Mouse (Mus musculus): ENCODE results near the gene Sh3rf1. TPM values are rescaled to one million over a fixed set of nuclear protein-coding genes. Genes with fewer than 3 reads are reported as not detected.

Sh3rf1 gene
- polyA plus RNA-seq, 1 experiment: 13.8 TPM

DNA sequence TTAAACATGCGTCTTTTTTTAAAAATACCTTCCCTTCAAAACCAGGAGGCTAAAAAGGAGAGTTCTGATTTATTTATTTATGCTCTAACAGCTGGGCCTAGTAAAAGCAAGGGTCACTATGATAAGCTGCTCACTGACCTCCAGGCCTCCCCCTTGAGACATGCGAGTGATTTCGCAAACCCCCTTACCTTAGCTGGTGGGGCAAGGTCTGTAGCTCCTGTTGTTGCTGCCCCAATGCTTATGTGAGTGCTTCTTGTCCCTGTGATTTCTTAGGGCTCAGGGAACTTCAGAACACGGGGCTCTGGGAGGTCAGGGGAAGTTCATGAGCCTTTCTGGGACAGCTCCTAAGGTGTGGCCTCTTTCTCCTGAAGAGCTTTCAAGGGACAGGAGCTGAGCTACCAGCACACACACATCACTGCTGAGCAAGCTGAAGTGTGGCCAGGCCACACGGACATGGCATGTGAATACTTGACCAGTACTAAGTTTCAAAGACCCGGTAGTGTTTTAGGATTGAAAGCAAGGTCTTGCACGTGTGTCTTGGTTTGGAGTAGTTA, 118.9 kb downstream of the Sh3rf1 start:
- H3K27ac ChIP-seq (ENCODE audit: insufficient read depth, low read length): no peak overlapping the region
- no peaks in the 10 kb centered on the region for H3K4me1 ChIP-seq (ENCODE audit: control insufficient read depth, insufficient read depth, low read length)
- H3K4me3 ChIP-seq (ENCODE audit: insufficient read depth, low read length): no peak overlapping the region
- TF ChIP-seq CTCF (IDR thresholded peaks at IDR 0.05; ENCODE audit: extremely low read depth, insufficient read depth, low read length) (no peak), POLR2A (IDR thresholded peaks at IDR 0.05; ENCODE audit: extremely low read depth, insufficient read depth, low read length) (no peak)

GRCm38 (mm10) chr8:61344435-61344834, 120.8 kb downstream of the Sh3rf1 start:
- Histone ChIP-seq H3K4me3 (ENCODE audit: insufficient read depth, low read length) (no peak overlapping the region), H3K4me1 (ENCODE audit: control insufficient read depth, insufficient read depth, low read length) (no peaks in the 10 kb centered on the region), H3K27ac (ENCODE audit: insufficient read depth, low read length) (no peak overlapping the region)
- no peak for TF ChIP-seq POLR2A (IDR thresholded peaks at IDR 0.05; ENCODE audit: extremely low read depth, insufficient read depth, low read length)
- no peak for TF ChIP-seq CTCF (IDR thresholded peaks at IDR 0.05; ENCODE audit: extremely low read depth, insufficient read depth, low read length)

- TF ChIP-seq POLR2A (IDR thresholded peaks at IDR 0.05; ENCODE audit: extremely low read depth, insufficient read depth, low read length) (no peak), CTCF (IDR thresholded peaks at IDR 0.05; ENCODE audit: extremely low read depth, insufficient read depth, low read length) (no peak)
- Histone ChIP-seq H3K27ac (ENCODE audit: insufficient read depth, low read length) (no peak overlapping the region), H3K4me1 (ENCODE audit: control insufficient read depth, insufficient read depth, low read length) (no peaks in the 10 kb centered on the region; the same call in 1 of the 2 replicates), H3K4me3 (ENCODE audit: insufficient read depth, low read length) (no peak overlapping the region)
Measured at GRCm38 (mm10) chr8:61346941-61347340, 123.3 kb downstream of the Sh3rf1 start.

GRCm38 (mm10) chr8:61347526-61347925, 123.9 kb downstream of the Sh3rf1 start:
- Histone ChIP-seq H3K4me1 (ENCODE audit: control insufficient read depth, insufficient read depth, low read length) (no peaks in the 10 kb centered on the region; the same call in 1 of the 2 replicates), H3K27ac (ENCODE audit: insufficient read depth, low read length) (no peak overlapping the region), H3K4me3 (ENCODE audit: insufficient read depth, low read length) (no peak overlapping the region)
- TF ChIP-seq POLR2A (IDR thresholded peaks at IDR 0.05; ENCODE audit: extremely low read depth, insufficient read depth, low read length): no peak
- no peak for TF ChIP-seq CTCF (IDR thresholded peaks at IDR 0.05; ENCODE audit: extremely low read depth, insufficient read depth, low read length)

DNA sequence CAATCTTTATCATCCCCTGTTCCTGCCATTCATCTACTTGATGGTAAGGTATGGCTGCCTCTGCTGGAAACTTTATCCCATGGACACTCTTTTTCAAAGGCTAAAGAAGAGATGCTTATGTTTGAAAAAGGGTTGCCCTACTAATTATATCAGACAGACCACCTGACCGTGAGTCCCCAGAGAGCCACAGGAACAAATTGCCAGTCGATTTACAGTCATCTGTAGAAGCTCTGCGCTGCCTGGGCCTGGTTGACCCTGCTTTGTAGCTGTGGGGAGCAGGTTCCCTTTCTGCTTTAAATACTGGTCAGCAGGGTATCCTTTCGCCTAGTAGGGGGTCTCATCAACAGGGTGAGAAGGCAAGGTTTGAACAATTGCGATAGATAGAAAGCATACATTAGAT, 124.4 kb downstream of the Sh3rf1 start:
- TF ChIP-seq POLR2A (IDR thresholded peaks at IDR 0.05; ENCODE audit: extremely low read depth, insufficient read depth, low read length): no peak
- TF ChIP-seq CTCF (IDR thresholded peaks at IDR 0.05; ENCODE audit: extremely low read depth, insufficient read depth, low read length): no peak

DNA sequence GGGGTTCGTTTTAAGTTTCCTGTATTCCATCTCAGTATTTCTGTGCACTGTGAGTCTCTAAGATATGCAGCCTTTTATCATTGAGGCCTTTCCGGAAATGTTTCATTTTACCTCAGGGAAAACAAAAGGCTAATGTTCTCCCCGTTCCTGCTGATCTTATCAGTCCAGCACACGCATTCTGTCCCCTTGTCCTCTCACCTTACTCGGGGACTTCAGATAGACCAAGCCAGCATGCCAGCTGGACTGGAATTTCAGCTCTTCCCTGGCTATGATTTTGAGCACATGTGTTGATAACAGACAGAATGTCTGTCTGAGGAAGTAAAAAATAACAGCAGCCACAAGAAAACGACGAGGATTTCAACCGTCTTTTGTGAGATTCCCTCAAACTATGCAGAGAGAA, 124.8 kb downstream of the Sh3rf1 start:
- Histone ChIP-seq H3K27ac (ENCODE audit: insufficient read depth, low read length) (no peak overlapping the region), H3K4me1 (ENCODE audit: control insufficient read depth, insufficient read depth, low read length) (no peaks in the 10 kb centered on the region; the same call in 1 of the 2 replicates), H3K4me3 (ENCODE audit: insufficient read depth, low read length) (no peak overlapping the region)
- no peak for TF ChIP-seq CTCF (IDR thresholded peaks at IDR 0.05; ENCODE audit: extremely low read depth, insufficient read depth, low read length)
- TF ChIP-seq POLR2A (IDR thresholded peaks at IDR 0.05; ENCODE audit: extremely low read depth, insufficient read depth, low read length): no peak

More for the DNA sequence above, 124.4 kb downstream of the Sh3rf1 start:
- Histone ChIP-seq H3K27ac (ENCODE audit: insufficient read depth, low read length) (no peak overlapping the region), H3K4me3 (ENCODE audit: insufficient read depth, low read length) (no peak overlapping the region), H3K4me1 (ENCODE audit: control insufficient read depth, insufficient read depth, low read length) (no peaks in the 10 kb centered on the region; the same call in 1 of the 2 replicates)

GRCm38 (mm10) chr8:61350443-61350842, 126.8 kb downstream of the Sh3rf1 start:
- Histone ChIP-seq H3K4me3 (ENCODE audit: insufficient read depth, low read length) (no peak overlapping the region), H3K4me1 (ENCODE audit: control insufficient read depth, insufficient read depth, low read length) (no peaks in the 10 kb centered on the region; the same call in 1 of the 2 replicates), H3K27ac (ENCODE audit: insufficient read depth, low read length) (no peak overlapping the region)
- TF ChIP-seq POLR2A (IDR thresholded peaks at IDR 0.05; ENCODE audit: extremely low read depth, insufficient read depth, low read length) (no peak), CTCF (IDR thresholded peaks at IDR 0.05; ENCODE audit: extremely low read depth, insufficient read depth, low read length) (no peak)

GRCm38 (mm10) chr8:61351638-61352037, 128.0 kb downstream of the Sh3rf1 start:
- no peak for TF ChIP-seq CTCF (IDR thresholded peaks at IDR 0.05; ENCODE audit: extremely low read depth, insufficient read depth, low read length)
- no peak for TF ChIP-seq POLR2A (IDR thresholded peaks at IDR 0.05; ENCODE audit: extremely low read depth, insufficient read depth, low read length)
- Histone ChIP-seq H3K4me3 (ENCODE audit: insufficient read depth, low read length) (peak overlapping the region; percentile 34), H3K4me1 (ENCODE audit: control insufficient read depth, insufficient read depth, low read length) (no peaks in the 10 kb centered on the region; the same call in 1 of the 2 replicates), H3K27ac (ENCODE audit: insufficient read depth, low read length) (no peak overlapping the region; the same call in 1 of the 2 replicates)

DNA sequence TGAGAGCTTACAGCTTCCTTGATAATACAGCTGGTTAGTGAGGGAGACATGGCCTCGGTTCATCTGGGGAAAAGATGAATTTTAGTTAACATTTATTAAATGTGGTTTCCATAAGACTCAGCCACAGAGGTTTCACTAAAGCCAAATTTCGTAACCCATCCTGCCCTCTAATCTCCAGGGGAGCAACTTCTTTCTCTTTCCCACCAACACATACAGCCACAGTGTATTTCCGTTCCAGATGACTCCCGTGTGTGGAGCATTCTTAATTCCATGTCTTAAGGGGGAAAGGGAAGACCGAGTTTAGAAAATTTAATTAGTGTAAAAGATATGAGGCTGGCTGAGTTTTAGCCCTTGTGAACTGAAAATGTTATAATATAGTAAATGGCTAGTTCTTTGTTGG, 131.8 kb downstream of the Sh3rf1 start:
- no peak overlapping the region for H3K27ac ChIP-seq (ENCODE audit: insufficient read depth, low read length)
- no peak for TF ChIP-seq CTCF (IDR thresholded peaks at IDR 0.05; ENCODE audit: extremely low read depth, insufficient read depth, low read length)
- no peak for TF ChIP-seq POLR2A (IDR thresholded peaks at IDR 0.05; ENCODE audit: extremely low read depth, insufficient read depth, low read length)

DNA sequence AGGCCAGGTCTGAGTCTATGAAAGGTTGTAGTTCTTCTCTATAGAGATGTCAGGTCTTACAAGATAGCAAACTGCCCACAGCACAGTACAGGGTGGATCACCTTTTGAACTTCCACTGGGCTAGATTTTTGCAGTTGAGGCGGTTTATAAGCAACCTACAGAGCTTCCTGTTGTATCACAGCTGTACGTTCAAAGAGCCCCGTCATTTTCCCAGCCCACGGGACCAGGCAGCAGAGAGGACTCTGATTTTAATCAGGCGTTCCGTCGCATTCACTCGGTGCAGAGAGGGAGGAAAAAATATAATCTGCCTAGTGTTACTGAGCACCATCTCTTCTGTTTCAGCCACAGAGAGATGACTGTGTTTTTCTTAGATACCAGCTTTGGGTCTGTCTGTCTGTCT, 135.3 kb downstream of the Sh3rf1 start:
- TF ChIP-seq POLR2A (IDR thresholded peaks at IDR 0.05; ENCODE audit: extremely low read depth, insufficient read depth, low read length) (no peak), CTCF (IDR thresholded peaks at IDR 0.05; ENCODE audit: extremely low read depth, insufficient read depth, low read length) (no peak)
- Histone ChIP-seq H3K4me3 (ENCODE audit: insufficient read depth, low read length) (no peak overlapping the region), H3K27ac (ENCODE audit: insufficient read depth, low read length) (no peak overlapping the region), H3K4me1 (ENCODE audit: control insufficient read depth, insufficient read depth, low read length) (no peaks in the 10 kb centered on the region; the same call in 1 of the 2 replicates)

More for the DNA sequence above, 131.8 kb downstream of the Sh3rf1 start:
- Histone ChIP-seq H3K4me1 (ENCODE audit: control insufficient read depth, insufficient read depth, low read length) (no peaks in the 10 kb centered on the region; the same call in 1 of the 2 replicates), H3K4me3 (ENCODE audit: insufficient read depth, low read length) (no peak overlapping the region)

Data from cortical plate, adult 2 months (tissue).